Mouse (Mus musculus) neural tube, embryonic 11.5 days (tissue): ENCODE data around the gene Lif. TPM values are rescaled to one million over a fixed set of nuclear protein-coding genes. Genes with fewer than 3 reads are reported as not detected.

Experiments
- ATAC-seq: fragments of 200-750 bp; cut with Nextera tagmentation; 2 replicates; pipeline ENCODE4 v1.8.0; 2017; ENCODE audit warnings: moderate number of reproducible peaks, mild to moderate bottlenecking, moderate TSS enrichment, moderate library complexity; ENCODE audit not compliant: insufficient read depth, low FRiP score, low TSS enrichment
- DNase-seq: peaks from one replicate; pipeline ENCODE4 v3.0.0-alpha.2; 2015; ENCODE audit warnings: low spot score
- H3K27ac ChIP-seq: fragments of 300-500 bp; sonication (generic); 2 replicates; pipeline ENCODE4 v1.5.1; 2014; ENCODE audit warnings: low read depth, mild to moderate bottlenecking, low read length
- H3K27me3 ChIP-seq: fragments of 300-500 bp; sonication (generic); 2 replicates; pipeline ENCODE4 v1.6.1; 2014; ENCODE audit warnings: mild to moderate bottlenecking, low read length, mixed read lengths; ENCODE audit not compliant: control insufficient read depth, insufficient read depth
- H3K36me3 ChIP-seq: fragments of 300-500 bp; sonication (generic); 2 replicates; pipeline ENCODE4 v1.6.1; 2014; ENCODE audit warnings: mild to moderate bottlenecking, low read length, moderate library complexity, mixed read lengths; ENCODE audit not compliant: control insufficient read depth, insufficient read depth
- H3K4me1 ChIP-seq: fragments of 300-500 bp; sonication (generic); 2 replicates; pipeline ENCODE4 v1.6.1; 2014; ENCODE audit warnings: low read length, mixed read lengths; ENCODE audit not compliant: control insufficient read depth, insufficient read depth
- H3K4me2 ChIP-seq: fragments of 300-500 bp; sonication (generic); 2 replicates; pipeline ENCODE4 v1.6.1; 2014; ENCODE audit warnings: low read depth, mild to moderate bottlenecking, moderate library complexity
- H3K4me3 ChIP-seq: fragments of 300-500 bp; sonication (generic); 2 replicates; pipeline ENCODE4 v1.5.1; 2014; ENCODE audit warnings: low read depth, low read length
- H3K9ac ChIP-seq: fragments of 300-500 bp; sonication (generic); 2 replicates; pipeline ENCODE4 v1.6.1; 2014; ENCODE audit warnings: mild to moderate bottlenecking, low read length
- H3K9me3 ChIP-seq: fragments of 300-500 bp; sonication (generic); 2 replicates; pipeline ENCODE4 v1.6.1; 2016; ENCODE audit warnings: low read length; ENCODE audit not compliant: control insufficient read depth
- WGBS: fragments of 180-500 bp; shearing (Covaris S2); extraction: QIAGEN DNeasy Blood & Tissue Kit; methylation state at CpG from one replicate; pipeline ENCODE4 v1.1.7; 2014; 5-methylcytosine and 5-hydroxymethylcytosine counted together
- polyA plus RNA-seq: library from polyadenylated mRNA; unstranded; fragments of >200 nt; fragmentation: Nextera tagmentation; extraction: Ambion mirVana; gene quantifications from 2 replicates; pipeline ENCODE4 v1.2.1, GENCODE M21; 2014

Gene Lif
- polyA plus RNA-seq, 1 experiment from 2014 or later = not detected

- ATAC-seq (no peak), DNase-seq (no peak)
- 0 out of 2 replicates have a peak, but pooled peaks cover 2% of the 10 kb centered on the region for H3K4me1 ChIP-seq
- no peaks in the 10 kb centered on the region for H3K36me3 ChIP-seq
- H3K9ac ChIP-seq = no peak overlapping the region
- WGBS = 91% methylated on average over 6 of the region's 6 CpGs
- no peaks in the 10 kb centered on the region for H3K27me3 ChIP-seq
- H3K4me2 ChIP-seq = no peak overlapping the region
- no peaks in the 10 kb centered on the region for H3K9me3 ChIP-seq
- H3K27ac ChIP-seq = no peak overlapping the region
- H3K4me3 ChIP-seq = no peak overlapping the region
These were observed 36.7 kb downstream of the Lif start for GRCm38 (mm10) chr11:4294047-4294446.

- H3K4me3 ChIP-seq = no peak overlapping the region
- H3K9me3 ChIP-seq = no peaks in the 10 kb centered on the region
- no peaks in the 10 kb centered on the region for H3K27me3 ChIP-seq
- ATAC-seq = no peak
- WGBS = 43% methylated on average over 14 of the region's 14 CpGs
- 0 out of 2 replicates have a peak, but pooled peaks cover 2% of the 10 kb centered on the region for H3K4me1 ChIP-seq
- no peaks in the 10 kb centered on the region for H3K36me3 ChIP-seq
- DNase-seq = no peak
- no peak overlapping the region for H3K4me2 ChIP-seq
- H3K9ac ChIP-seq = no peak overlapping the region
- H3K27ac ChIP-seq = no peak overlapping the region
These were observed 37.4 kb downstream of the Lif start for GRCm38 (mm10) chr11:4294495-4295351.

DNA sequence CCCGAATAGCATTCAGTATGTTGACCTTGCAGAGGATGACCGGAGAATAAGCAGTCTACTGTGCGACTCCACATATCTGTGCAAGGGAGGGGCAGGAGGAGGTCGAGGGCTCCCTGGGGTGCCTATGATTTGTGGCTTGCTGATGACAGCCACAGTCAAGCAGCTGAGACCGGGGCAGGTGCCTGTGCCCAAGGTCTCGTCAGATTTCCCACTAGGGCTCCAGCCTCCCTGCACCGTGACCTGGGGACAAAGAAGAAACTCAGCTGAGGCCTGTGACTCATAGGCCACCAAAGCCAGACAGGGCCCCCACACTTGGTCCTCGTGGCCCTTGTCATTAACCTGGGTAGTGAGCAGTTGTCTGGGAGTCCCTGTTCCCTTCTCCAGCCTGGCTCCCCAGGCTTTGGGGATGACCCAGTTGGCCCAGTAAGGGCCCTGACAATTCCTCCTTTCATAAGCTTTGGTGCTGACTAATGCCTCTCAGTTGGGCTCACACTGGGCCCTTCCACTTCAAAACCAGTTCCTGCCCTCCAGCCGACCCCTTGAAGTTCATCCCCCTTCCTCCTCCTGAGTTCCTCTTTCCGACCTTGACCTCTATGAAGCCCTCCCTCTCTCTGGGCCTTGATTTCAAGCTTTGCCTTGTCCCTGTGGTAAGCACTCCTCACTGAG is 39.4 kb downstream of the Lif start:
- H3K36me3 ChIP-seq = no peaks in the 10 kb centered on the region
- H3K27me3 ChIP-seq = no peaks in the 10 kb centered on the region
- H3K9ac ChIP-seq = no peak overlapping the region

GRCm38 (mm10) chr11:4297753-4298152 is 40.4 kb downstream of the Lif start:
- Histone ChIP-seq H3K9me3 (no peaks in the 10 kb centered on the region), H3K36me3 (no peaks in the 10 kb centered on the region), H3K4me2 (no peak overlapping the region), H3K27ac (no peak overlapping the region), H3K9ac (no peak overlapping the region), H3K27me3 (no peaks in the 10 kb centered on the region), H3K4me3 (no peak overlapping the region), H3K4me1 (0 out of 2 replicates have a peak, but pooled peaks cover 2% of the 10 kb centered on the region)
- no peak for ATAC-seq
- no peak for DNase-seq
- 73% methylated on average over 3 of the region's 3 CpGs for WGBS

More for the DNA sequence above, 39.4 kb downstream of the Lif start:
- H3K4me3 ChIP-seq = no peak overlapping the region
- no peak overlapping the region for H3K4me2 ChIP-seq
- no peaks in the 10 kb centered on the region for H3K9me3 ChIP-seq
- H3K4me1 ChIP-seq = 0 out of 2 replicates have a peak, but pooled peaks cover 2% of the 10 kb centered on the region
- DNase-seq (no peak), ATAC-seq (no peak)
- no peak overlapping the region for H3K27ac ChIP-seq
- WGBS = 58% methylated on average over 10 of the region's 10 CpGs

- DNase-seq (no peak), ATAC-seq (no peak)
- Histone ChIP-seq H3K4me3 (no peak overlapping the region), H3K4me2 (no peak overlapping the region), H3K27me3 (no peaks in the 10 kb centered on the region), H3K36me3 (no peaks in the 10 kb centered on the region), H3K4me1 (0 out of 2 replicates have a peak, but pooled peaks cover 2% of the 10 kb centered on the region), H3K27ac (no peak overlapping the region), H3K9ac (no peak overlapping the region), H3K9me3 (no peaks in the 10 kb centered on the region)
- WGBS = 46% methylated on average over 7 of the region's 7 CpGs
These were observed 41.3 kb downstream of the Lif start for GRCm38 (mm10) chr11:4298615-4299014.

DNA sequence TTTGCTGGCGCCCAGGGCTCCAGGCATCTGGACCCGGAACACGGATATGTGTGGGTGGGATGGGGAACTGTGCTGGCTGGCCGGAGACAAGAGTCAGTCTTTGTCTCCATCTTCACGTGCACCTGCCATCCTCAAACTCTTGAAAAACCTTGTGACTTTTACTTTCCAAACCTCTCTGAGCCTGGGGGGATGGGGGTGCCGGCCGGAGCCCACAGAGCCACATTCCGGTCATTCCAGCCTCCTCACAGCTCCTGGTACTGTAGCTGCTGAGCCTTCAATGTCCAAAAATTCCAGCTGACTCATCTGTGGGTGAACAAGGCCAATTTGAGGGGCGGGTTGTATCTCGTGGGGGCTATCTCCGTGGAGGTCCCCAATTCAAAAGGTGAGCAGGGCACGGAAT is 41.8 kb downstream of the Lif start:
- Histone ChIP-seq H3K4me3 (no peak overlapping the region), H3K9me3 (no peaks in the 10 kb centered on the region), H3K27me3 (no peaks in the 10 kb centered on the region), H3K36me3 (no peaks in the 10 kb centered on the region), H3K27ac (no peak overlapping the region), H3K4me2 (no peak overlapping the region), H3K9ac (no peak overlapping the region), H3K4me1 (0 out of 2 replicates have a peak, but pooled peaks cover 2% of the 10 kb centered on the region)
- ATAC-seq = no peak
- no peak for DNase-seq
- 55% methylated on average over 12 of the region's 12 CpGs for WGBS

DNA sequence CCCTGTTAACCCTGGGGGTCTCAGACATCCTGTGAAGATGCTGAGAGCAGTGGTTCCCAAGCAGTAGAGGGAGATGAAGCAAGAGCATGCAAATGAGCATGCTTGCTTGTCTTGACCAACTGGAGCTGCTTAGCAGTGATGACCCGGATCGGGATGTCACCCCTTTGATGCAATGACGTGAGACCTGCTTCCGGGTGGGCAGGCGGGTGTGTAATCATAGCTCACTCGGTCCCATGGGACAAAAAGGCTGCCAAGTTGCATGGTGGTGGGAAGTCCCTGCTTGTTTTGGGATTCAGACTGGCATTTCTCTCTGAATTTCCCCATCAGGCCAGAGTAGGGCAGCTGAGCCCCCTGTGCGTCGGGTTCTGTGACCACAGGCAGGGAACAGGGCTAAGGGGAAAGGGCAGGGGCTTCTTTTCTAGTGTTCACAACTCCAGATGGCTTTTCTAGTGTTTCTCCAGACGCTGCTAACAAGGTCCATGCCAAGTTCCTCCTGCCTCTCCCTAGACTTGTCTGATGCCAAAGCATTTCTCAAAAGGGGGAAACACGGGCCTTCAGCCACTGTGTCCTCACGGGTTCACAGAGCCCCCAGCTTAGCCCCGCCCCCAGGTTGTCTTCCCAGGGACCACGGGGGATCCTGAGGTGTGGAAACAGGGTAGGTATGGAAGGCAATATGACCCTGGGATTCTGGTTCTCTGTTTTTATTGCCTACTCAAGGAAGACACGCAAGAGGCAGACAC is 42.5 kb downstream of the Lif start:
- WGBS = 76% methylated on average over 14 of the region's 14 CpGs
- DNase-seq = no peak
- H3K9me3 ChIP-seq = no peaks in the 10 kb centered on the region
- H3K9ac ChIP-seq = no peak overlapping the region
- no peak overlapping the region for H3K4me3 ChIP-seq
- no peaks in the 10 kb centered on the region for H3K36me3 ChIP-seq
- no peaks in the 10 kb centered on the region for H3K27me3 ChIP-seq
- H3K4me2 ChIP-seq = no peak overlapping the region
- no peak overlapping the region for H3K27ac ChIP-seq
- ATAC-seq = no peak
- H3K4me1 ChIP-seq = 0 out of 2 replicates have a peak, but pooled peaks cover 2% of the 10 kb centered on the region

- Histone ChIP-seq H3K4me2 (no peak overlapping the region), H3K27ac (no peak overlapping the region), H3K27me3 (no peaks in the 10 kb centered on the region), H3K4me1 (0 out of 2 replicates have a peak, but pooled peaks cover 2% of the 10 kb centered on the region), H3K9ac (no peak overlapping the region), H3K4me3 (no peak overlapping the region), H3K36me3 (no peaks in the 10 kb centered on the region), H3K9me3 (no peaks in the 10 kb centered on the region)
- no peak for ATAC-seq
- no peak for DNase-seq
- WGBS = 78% methylated on average over 3 of the region's 3 CpGs
These were observed 43.3 kb downstream of the Lif start for GRCm38 (mm10) chr11:4300683-4301082.
